Mouse (Mus musculus) G1E (cell line): ENCODE measurements around the gene Dnm3. TPM values are rescaled to one million over a fixed set of nuclear protein-coding genes. Genes with fewer than 3 reads are reported as not detected.

Source experiments
- ATAC-seq: 2 replicates; pipeline ENCODE4 v1.8.0; 2016; ENCODE audit warnings: mild to moderate bottlenecking; ENCODE audit not compliant: insufficient number of reproducible peaks, poor library complexity, low FRiP score, severe bottlenecking; ENCODE audit errors: extremely low read depth
- DNase-seq: peaks from one replicate; pipeline ENCODE4 v3.0.0; 2012; ENCODE audit warnings: low spot score
- H3K27me3 ChIP-seq: 2 replicates; pipeline ENCODE4 v1.6.1; 2012; ENCODE audit warnings: mild to moderate bottlenecking, low read length, inconsistent platforms; ENCODE audit not compliant: insufficient read depth
- H3K36me3 ChIP-seq: replicated peaks from 2 replicates; pipeline ENCODE3; 2012; ENCODE audit warnings: mild to moderate bottlenecking, inconsistent platforms
- H3K4me1 ChIP-seq: 2 replicates; pipeline ENCODE4 v1.6.1; 2012; ENCODE audit warnings: low read depth, low read length, inconsistent platforms, mixed read lengths; ENCODE audit not compliant: insufficient read depth
- H3K4me3 ChIP-seq: 2 replicates; pipeline ENCODE4 v1.5.1; 2012; ENCODE audit warnings: low read depth, mild to moderate bottlenecking, inconsistent platforms, low read length, moderate library complexity, mixed read lengths
- H3K9me3 ChIP-seq: replicated peaks from 2 replicates; pipeline ENCODE4 v1.6.1; 2012; ENCODE audit warnings: inconsistent platforms
- CTCF ChIP-seq: IDR thresholded peaks from 2 replicates; pipeline ENCODE4 v1.5.1; 2012; ENCODE audit warnings: low read depth, low read length, inconsistent platforms, mixed read lengths
- GATA1 ChIP-seq: IDR thresholded peaks from 2 replicates; pipeline ENCODE4 v1.6.1; 2012; ENCODE audit warnings: borderline replicate concordance, low read length, inconsistent platforms, mixed read lengths
- GATA2 ChIP-seq: IDR thresholded peaks from 2 replicates; pipeline ENCODE4 v1.6.1; 2012; ENCODE audit warnings: low read depth, low read length, inconsistent platforms, borderline replicate concordance
- POLR2AphosphoS5 ChIP-seq: IDR thresholded peaks from 2 replicates; pipeline ENCODE4 v1.6.1; 2012; ENCODE audit warnings: low read depth, low read length, inconsistent platforms; ENCODE audit not compliant: insufficient replicate concordance
- TAL1 ChIP-seq: conservative IDR thresholded peaks from 2 replicates; pipeline ENCODE4 v1.6.1; 2012; ENCODE audit warnings: low read depth, low read length, inconsistent platforms, mixed read lengths
- polyA plus RNA-seq: library from polyadenylated mRNA; stranded (reverse); fragments of >175 nt; gene quantifications from 2 replicates; pipeline ENCODE4 v1.2.3, GENCODE M21; 2012
- total RNA-seq, 2 experiments: library from RNA; stranded (forward) in 1 of 2; stranded (reverse) in 1 of 2; fragments of 200-1000 nt in 1 of 2; fragments of >200 nt in 1 of 2; fragmentation: Nextera tagmentation in 1 of 2; gene quantifications; 2 replicates each; pipeline ENCODE4 v1.2.3; 2014 to 2017

Gene Dnm3
- total and polyA plus RNA-seq, 3 experiments = 0.27 to 0.66 TPM; not detected in 1

- ATAC-seq = no peak
- H3K36me3 ChIP-seq = no peaks in the 10 kb centered on the region
- no peak overlapping the region for H3K4me3 ChIP-seq
- H3K9me3 ChIP-seq = no peaks in the 10 kb centered on the region
- H3K4me1 ChIP-seq = no peaks in the 10 kb centered on the region
- H3K27me3 ChIP-seq = no peaks in the 10 kb centered on the region
- DNase-seq = no peak
- no peak for TF ChIP-seq CTCF
- no peak for TF ChIP-seq TAL1
- no peak for TF ChIP-seq POLR2AphosphoS5
Measured at GRCm38 (mm10) chr1:162223258-162223940, 254.4 kb downstream of the Dnm3 start.

DNA sequence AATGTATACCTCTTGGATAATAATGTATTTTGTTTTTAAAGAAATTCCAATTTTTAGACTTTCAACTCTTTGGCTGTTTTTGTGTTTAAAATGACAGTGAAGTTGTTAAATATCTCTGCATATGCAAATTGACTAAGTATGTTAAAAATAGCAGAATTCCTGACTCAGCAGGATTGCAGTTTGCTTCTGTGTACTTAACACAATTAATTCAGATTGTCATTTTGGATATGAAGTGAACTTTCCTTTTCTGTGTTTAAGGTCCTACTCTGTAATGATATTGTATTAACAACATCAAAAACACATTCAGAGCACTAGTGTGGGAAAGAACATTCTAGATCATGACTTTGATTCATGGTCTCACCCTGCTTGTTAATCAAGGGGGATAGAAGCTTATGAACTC, 255.5 kb downstream of the Dnm3 start:
- DNase-seq = no peak
- H3K27me3 ChIP-seq = peaks cover 5% of the 10 kb centered on the region; the same call in 1 of the 2 replicates
- H3K4me3 ChIP-seq = no peak overlapping the region
- no peaks in the 10 kb centered on the region for H3K4me1 ChIP-seq
- no peak for ATAC-seq
- H3K36me3 ChIP-seq = no peaks in the 10 kb centered on the region
- TF ChIP-seq CTCF (no peak), GATA2 (no peak), GATA1 (no peak), POLR2AphosphoS5 (no peak), TAL1 (no peak)
- no peaks in the 10 kb centered on the region for H3K9me3 ChIP-seq

DNA sequence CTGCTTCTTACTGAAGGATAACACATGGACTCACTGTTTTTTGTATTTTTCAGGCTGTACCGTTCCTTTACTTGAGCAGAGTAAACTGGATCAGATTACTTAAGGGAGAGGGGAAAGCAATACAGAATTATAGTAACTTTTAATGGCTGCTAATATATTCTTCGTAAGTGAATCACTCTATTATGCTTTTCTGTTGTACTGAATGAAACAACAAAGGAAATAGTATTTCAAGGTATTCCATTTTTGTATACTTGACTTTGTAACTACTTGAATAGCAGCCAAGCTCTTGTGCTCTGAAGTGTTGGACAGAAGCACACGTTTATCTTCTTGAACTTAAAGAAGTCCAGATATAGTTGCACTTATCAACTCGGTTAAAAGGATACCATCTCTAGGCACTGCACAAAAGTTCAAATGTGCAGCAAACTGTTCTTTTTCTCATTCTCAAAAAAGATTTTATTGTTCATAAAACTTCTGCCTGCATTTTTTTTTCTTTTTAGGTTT, 256.0 kb downstream of the Dnm3 start:
- DNase-seq (no peak), ATAC-seq (no peak)
- H3K27me3 ChIP-seq = peaks cover 6% of the 10 kb centered on the region; the same call in 1 of the 2 replicates
- H3K36me3 ChIP-seq = no peaks in the 10 kb centered on the region
- H3K4me3 ChIP-seq = no peak overlapping the region
- TF ChIP-seq POLR2AphosphoS5 (no peak), TAL1 (no peak), GATA2 (no peak), CTCF (no peak), GATA1 (no peak)
- H3K4me1 ChIP-seq = no peaks in the 10 kb centered on the region
- H3K9me3 ChIP-seq = no peaks in the 10 kb centered on the region

DNA sequence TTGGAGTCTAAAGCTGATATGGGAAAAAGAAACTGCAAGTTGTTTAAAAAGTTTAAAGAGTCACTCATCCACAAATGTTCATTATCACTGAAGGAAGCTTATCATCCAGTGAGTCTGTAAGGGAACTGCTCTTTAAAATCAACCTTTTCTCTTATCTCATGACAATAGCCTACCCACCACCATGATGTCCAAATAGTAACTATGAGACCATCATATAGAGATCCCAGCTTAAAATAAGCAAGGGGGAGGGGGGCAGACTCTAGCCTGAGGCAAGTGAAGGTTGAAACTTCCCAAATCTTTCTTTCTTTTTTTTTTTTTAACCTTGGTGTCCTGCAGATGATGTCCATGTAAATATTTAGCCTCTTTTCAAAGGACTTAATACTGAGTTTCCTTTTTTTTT, 256.9 kb downstream of the Dnm3 start:
- H3K4me1 ChIP-seq = no peaks in the 10 kb centered on the region
- DNase-seq (no peak), ATAC-seq (no peak)
- TF ChIP-seq POLR2AphosphoS5 (no peak), TAL1 (no peak)
- peaks cover 6% of the 10 kb centered on the region; the same call in 1 of the 2 replicates for H3K27me3 ChIP-seq
- H3K36me3 ChIP-seq = no peaks in the 10 kb centered on the region
- no peak overlapping the region for H3K4me3 ChIP-seq
- no peaks in the 10 kb centered on the region for H3K9me3 ChIP-seq

- H3K36me3 ChIP-seq = no peaks in the 10 kb centered on the region
- ATAC-seq = no peak
- H3K4me3 ChIP-seq = no peak overlapping the region
- no peaks in the 10 kb centered on the region for H3K9me3 ChIP-seq
- no peaks in the 10 kb centered on the region for H3K4me1 ChIP-seq
- no peak for TF ChIP-seq GATA2
- no peak for TF ChIP-seq POLR2AphosphoS5
- TF ChIP-seq TAL1 = no peak
- TF ChIP-seq GATA1 = no peak
- no peak for TF ChIP-seq CTCF
- H3K27me3 ChIP-seq = peaks cover 6% of the 10 kb centered on the region; the same call in 1 of the 2 replicates
- DNase-seq = no peak
Measured at GRCm38 (mm10) chr1:162219781-162220180, 258.1 kb downstream of the Dnm3 start.

GRCm38 (mm10) chr1:162218530-162219180, 259.2 kb downstream of the Dnm3 start:
- Histone ChIP-seq H3K4me1 (no peaks in the 10 kb centered on the region), H3K36me3 (no peaks in the 10 kb centered on the region), H3K4me3 (no peak overlapping the region), H3K9me3 (no peaks in the 10 kb centered on the region), H3K27me3 (peaks cover 6% of the 10 kb centered on the region; the same call in 1 of the 2 replicates)
- DNase-seq (no peak), ATAC-seq (no peak)
- TF ChIP-seq CTCF (no peak), GATA1 (no peak), TAL1 (no peak), GATA2 (no peak), POLR2AphosphoS5 (no peak)
